Mouse (Mus musculus): ENCODE data around the gene Mpz.

Gene Mpz

GRCm38 (mm10) chr1:171149974-171150760 is at the start of gene Mpz, which contains the start of gene Sdhc:
Gene Mpz (plus strand): TSS chr1:171150711.
Gene Sdhc (minus strand): TSS chr1:171150603.
- peak; percentile 95 for DNase-seq (ENCODE audit: low spot score)

- DNase-seq (ENCODE audit: low spot score): no peak
Observed at GRCm38 (mm10) chr1:171101033-171101432, 49.5 kb upstream of the Mpz start.

GRCm38 (mm10) chr1:171101733-171102546 is 48.6 kb upstream of the Mpz start:
- DNase-seq (ENCODE audit: low spot score): peak; percentile 85

- DNase-seq (ENCODE audit: low spot score): peak; percentile 83
Observed at GRCm38 (mm10) chr1:171102547-171103177, 47.8 kb upstream of the Mpz start.

GRCm38 (mm10) chr1:171103179-171103840 is 47.2 kb upstream of the Mpz start:
- peak; percentile 29 for DNase-seq (ENCODE audit: low spot score)

GRCm38 (mm10) chr1:171105226-171105625 is 45.3 kb upstream of the Mpz start:
- no peak for DNase-seq (ENCODE audit: low spot score)

- no peak for DNase-seq (ENCODE audit: low spot score)
Observed at GRCm38 (mm10) chr1:171109620-171110019, 40.9 kb upstream of the Mpz start.

- no peak for DNase-seq (ENCODE audit: low spot score)
Observed at GRCm38 (mm10) chr1:171110659-171111019, 39.9 kb upstream of the Mpz start.

GRCm38 (mm10) chr1:171111020-171111780 is 39.3 kb upstream of the Mpz start:
- peak; percentile 91 for DNase-seq (ENCODE audit: low spot score)

- DNase-seq (ENCODE audit: low spot score): peak; percentile 58
Observed at GRCm38 (mm10) chr1:171111781-171112575, 38.5 kb upstream of the Mpz start.

GRCm38 (mm10) chr1:171112986-171113385 is 37.5 kb upstream of the Mpz start:
- DNase-seq (ENCODE audit: low spot score): no peak

- peak; percentile 89 for DNase-seq (ENCODE audit: low spot score)
Observed at GRCm38 (mm10) chr1:171113873-171114299, 36.6 kb upstream of the Mpz start, which contains the start of gene Cfap126. Gene Cfap126 (plus strand): TSS chr1:171113918.

GRCm38 (mm10) chr1:171116280-171116679 is 34.2 kb upstream of the Mpz start:
- DNase-seq (ENCODE audit: low spot score): no peak

GRCm38 (mm10) chr1:171118269-171118684 is 32.2 kb upstream of the Mpz start:
- peak; percentile 37 for DNase-seq (ENCODE audit: low spot score)

- DNase-seq (ENCODE audit: low spot score): no peak
Observed at GRCm38 (mm10) chr1:171118996-171119395, 31.5 kb upstream of the Mpz start.

- no peak for DNase-seq (ENCODE audit: low spot score)
Observed at GRCm38 (mm10) chr1:171119405-171119804, 31.1 kb upstream of the Mpz start.

GRCm38 (mm10) chr1:171120893-171121292 is 29.6 kb upstream of the Mpz start:
- DNase-seq (ENCODE audit: low spot score): no peak

GRCm38 (mm10) chr1:171121839-171122238 is 28.7 kb upstream of the Mpz start:
- DNase-seq (ENCODE audit: low spot score): no peak

- peak; percentile 36 for DNase-seq (ENCODE audit: low spot score)
Observed at GRCm38 (mm10) chr1:171122932-171123331, 27.6 kb upstream of the Mpz start.

- no peak for DNase-seq (ENCODE audit: low spot score)
Observed at GRCm38 (mm10) chr1:171124398-171124797, 26.1 kb upstream of the Mpz start.

Measured in urinary bladder, postnatal 14 days (tissue).